Mouse (Mus musculus): ENCODE results near the gene Gm17455.

GRCm38 (mm10) chr10:60399449-60399848 lies at the start of gene Gm17455:
- TF ChIP-seq EP300 (IDR thresholded peaks at IDR 0.05; ENCODE audit: low read depth) = no peak
- no peak for TF ChIP-seq CTCF (IDR thresholded peaks at IDR 0.05; ENCODE audit: low read depth)

Measured in liver, embryonic 14.5 days (tissue).